Mouse (Mus musculus): ENCODE results near the gene Serinc4. TPM values are rescaled to one million over a fixed set of nuclear protein-coding genes. Genes with fewer than 3 reads are reported as not detected.

The Serinc4 gene
- total and polyA plus RNA-seq, 2 experiments from 2014 or later, result 1.5 to 1.8 TPM

DNA sequence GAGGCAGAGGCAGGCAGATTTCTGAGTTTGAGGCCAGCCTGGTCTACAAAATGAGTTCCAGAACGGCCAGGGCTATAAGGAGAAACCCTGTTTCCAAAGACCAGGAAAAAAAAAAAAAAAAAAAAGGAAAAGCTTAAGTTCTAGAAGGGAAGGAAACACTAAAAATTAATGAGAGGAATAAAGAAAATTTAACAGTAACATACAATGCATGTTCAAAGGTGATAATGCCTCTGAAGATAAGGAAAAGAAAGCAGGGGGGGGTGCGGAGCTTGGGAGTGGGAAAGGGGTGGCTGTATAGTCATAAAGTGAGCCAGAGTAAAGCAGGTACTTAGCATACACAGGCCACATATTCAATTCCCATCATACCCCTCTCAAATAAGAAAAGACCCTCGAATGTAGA lies 11.5 kb downstream of the Serinc4 start:
- TF ChIP-seq CTCF (IDR thresholded peaks at IDR 0.05), result no peak
- Histone ChIP-seq H3K4me3 (ENCODE audit: low read depth, low read length) (no peak overlapping the region), H3K27me3 (ENCODE audit: insufficient read depth, low read length) (peaks cover 8% of the 10 kb centered on the region; the same call in 1 of the 2 replicates), H3K27ac (ENCODE audit: low read depth, low read length) (no peak overlapping the region), H3K4me2 (ENCODE audit: low read depth, low read length, poor library complexity, severe bottlenecking) (no peak overlapping the region), H3K9me3 (ENCODE audit: low read length) (no peaks in the 10 kb centered on the region), H3K36me3 (ENCODE audit: insufficient read depth, low read length) (no peaks in the 10 kb centered on the region), H3K9ac (replicated peaks; ENCODE audit: low read length, poor library complexity, severe bottlenecking) (no peak overlapping the region), H3K4me1 (ENCODE audit: insufficient read depth, low read length) (0 out of 2 replicates have a peak, but pooled peaks cover 6% of the 10 kb centered on the region)
- ATAC-seq (ENCODE audit: low FRiP score) (no peak), DNase-seq (ENCODE audit: low spot score) (no peak)
- 85% methylated on average over 3 of the region's 3 CpGs for whole genome bisulfite sequencing

DNA sequence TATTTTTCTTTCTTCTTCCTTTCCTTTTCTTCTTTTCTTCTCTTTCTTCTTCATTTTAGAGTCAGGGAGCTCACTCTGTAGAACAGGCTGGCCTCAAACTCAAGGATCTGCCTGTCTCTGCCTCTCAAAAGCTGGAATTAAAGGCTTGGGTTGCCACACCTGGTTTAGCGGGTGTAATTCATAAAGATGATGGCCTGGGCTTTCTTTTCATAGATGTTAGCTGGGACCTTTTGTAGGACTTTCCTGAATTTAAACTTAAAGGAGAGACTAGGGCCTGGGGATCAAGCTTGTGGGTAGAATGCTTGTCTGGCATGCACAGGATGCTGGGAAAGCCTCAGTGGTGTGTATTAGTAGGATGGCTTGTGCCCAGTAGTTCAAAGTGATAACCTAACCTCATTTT lies 12.4 kb downstream of the Serinc4 start, which contains the start of gene Ell3:
TSS of gene Ell3 (minus strand) at position 101 of the 400 bp plus-strand sequence.
- DNase-seq (ENCODE audit: low spot score), result no peak
- ATAC-seq (ENCODE audit: low FRiP score), result no peak
- peaks cover 6% of the 10 kb centered on the region; the same call in 1 of the 2 replicates for H3K36me3 ChIP-seq (ENCODE audit: insufficient read depth, low read length)
- H3K4me3 ChIP-seq (ENCODE audit: low read depth, low read length), result no peak within 1 kb of the TSS
- H3K9ac ChIP-seq (replicated peaks; ENCODE audit: low read length, poor library complexity, severe bottlenecking), result no peak within 1 kb of the TSS
- no peak within 1 kb of the TSS for H3K4me2 ChIP-seq (ENCODE audit: low read depth, low read length, poor library complexity, severe bottlenecking)
- WGBS, result 90% methylated on average over 1 of the region's 1 CpGs
- no peak within 1 kb of the TSS for H3K27ac ChIP-seq (ENCODE audit: low read depth, low read length)
- no peak for TF ChIP-seq CTCF (IDR thresholded peaks at IDR 0.05)
- H3K4me1 ChIP-seq (ENCODE audit: insufficient read depth, low read length), result 0 out of 2 replicates have a peak, but pooled peaks cover 4% of the 10 kb centered on the region
- peaks cover 8% of the 10 kb centered on the region; the same call in 1 of the 2 replicates for H3K27me3 ChIP-seq (ENCODE audit: insufficient read depth, low read length)
- H3K9me3 ChIP-seq (ENCODE audit: low read length), result no peaks in the 10 kb centered on the region

DNA sequence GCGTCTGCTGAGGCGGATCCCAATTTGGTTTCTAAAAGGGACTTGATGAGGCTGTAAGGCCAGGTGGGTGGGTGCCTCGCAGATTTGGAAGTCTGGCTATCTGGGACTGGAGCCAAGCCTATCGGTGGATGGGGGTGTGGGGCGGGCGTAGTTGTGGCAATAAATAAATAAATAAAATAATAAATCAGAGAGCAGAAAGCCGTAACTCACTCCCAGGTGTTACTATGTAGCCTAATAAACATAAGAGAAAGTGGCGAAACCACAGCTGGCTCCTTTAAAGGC lies 13.6 kb downstream of the Serinc4 start:
- H3K9ac ChIP-seq (replicated peaks; ENCODE audit: low read length, poor library complexity, severe bottlenecking), result no peak overlapping the region; the same call in 1 of the 2 replicates
- 20% methylated on average over 8 of the region's 8 CpGs for WGBS

DNA sequence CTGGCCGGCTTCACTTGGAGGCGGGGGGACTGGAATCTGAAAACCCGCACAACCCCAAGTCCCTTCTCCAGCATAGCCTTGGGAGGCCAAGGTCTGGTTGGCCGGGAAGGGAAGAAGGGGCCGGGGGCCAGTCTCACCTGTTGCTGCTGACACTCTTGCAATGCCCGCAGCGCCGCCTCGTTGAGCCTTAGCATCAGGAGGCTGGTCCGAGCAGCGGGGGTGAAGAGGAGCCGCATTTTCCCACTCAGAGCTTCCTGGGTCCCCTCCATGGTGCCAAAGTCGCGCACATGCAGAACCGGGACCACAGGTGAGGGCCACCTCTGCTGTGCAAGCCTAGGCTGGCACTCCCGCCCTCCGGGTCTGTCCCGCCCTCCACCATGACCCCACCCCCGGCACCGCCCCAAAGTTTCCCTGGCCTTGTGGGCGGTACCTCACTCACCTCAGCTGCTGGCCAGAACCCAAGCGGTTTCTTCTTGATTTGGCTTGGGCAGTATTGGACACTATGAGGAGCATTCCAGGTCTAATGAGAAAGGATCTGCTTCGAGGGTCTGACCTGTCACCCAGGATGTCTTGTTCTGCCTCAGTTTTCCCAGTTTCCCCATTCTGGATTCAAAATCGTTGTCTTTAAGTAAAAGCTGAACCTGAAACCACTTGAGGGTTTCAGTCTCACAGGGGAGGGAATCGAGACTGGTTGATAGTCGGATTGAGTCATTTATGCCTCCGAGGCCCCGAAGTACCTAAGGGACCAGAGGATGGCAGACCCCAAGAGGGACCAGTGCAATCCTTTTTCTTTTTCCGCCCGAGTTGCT lies 14.1 kb downstream of the Serinc4 start:
- WGBS, result 4% methylated on average over 30 of the region's 30 CpGs
- TF ChIP-seq CTCF (IDR thresholded peaks at IDR 0.05), result no peak
- no peak for DNase-seq (ENCODE audit: low spot score)

More for the DNA sequence above, 13.6 kb downstream of the Serinc4 start:
- Histone ChIP-seq H3K36me3 (ENCODE audit: insufficient read depth, low read length) (peaks cover 11% of the 10 kb centered on the region), H3K27me3 (ENCODE audit: insufficient read depth, low read length) (peaks cover 8% of the 10 kb centered on the region; the same call in 1 of the 2 replicates), H3K9me3 (ENCODE audit: low read length) (no peaks in the 10 kb centered on the region), H3K27ac (ENCODE audit: low read depth, low read length) (no peak overlapping the region), H3K4me3 (ENCODE audit: low read depth, low read length) (peak overlapping the region; percentile 19; the same call in 1 of the 2 replicates), H3K4me2 (ENCODE audit: low read depth, low read length, poor library complexity, severe bottlenecking) (peak overlapping the region; percentile 47), H3K4me1 (ENCODE audit: insufficient read depth, low read length) (0 out of 2 replicates have a peak, but pooled peaks cover 4% of the 10 kb centered on the region)
- no peak for ATAC-seq (ENCODE audit: low FRiP score)
- TF ChIP-seq CTCF (IDR thresholded peaks at IDR 0.05), result no peak
- no peak for DNase-seq (ENCODE audit: low spot score)

DNA sequence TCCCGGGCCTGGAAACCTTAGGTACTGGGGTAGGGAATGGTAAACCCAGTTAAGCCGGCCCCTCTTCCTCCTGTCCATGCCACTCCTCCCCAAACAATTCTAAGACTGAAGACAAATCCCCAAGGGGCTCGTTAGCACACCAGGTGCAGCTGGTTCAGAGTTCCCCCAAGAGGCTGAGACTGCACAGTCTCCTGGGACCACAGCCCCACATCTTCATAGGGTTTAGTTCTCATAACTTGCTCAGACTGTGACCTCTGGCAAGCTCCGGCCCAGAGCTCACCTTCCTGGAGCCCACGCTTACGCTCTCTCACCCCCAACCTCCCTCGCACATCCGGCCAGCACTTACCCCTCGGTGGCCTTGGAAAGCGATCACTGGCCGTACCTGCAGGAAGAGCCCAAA lies 14.8 kb downstream of the Serinc4 start:
- Histone ChIP-seq H3K4me3 (ENCODE audit: low read depth, low read length) (peak overlapping the region; percentile 19; the same call in 1 of the 2 replicates), H3K36me3 (ENCODE audit: insufficient read depth, low read length) (peaks cover 21% of the 10 kb centered on the region), H3K4me1 (ENCODE audit: insufficient read depth, low read length) (0 out of 2 replicates have a peak, but pooled peaks cover 4% of the 10 kb centered on the region), H3K9me3 (ENCODE audit: low read length) (no peaks in the 10 kb centered on the region), H3K4me2 (ENCODE audit: low read depth, low read length, poor library complexity, severe bottlenecking) (peak overlapping the region; percentile 47), H3K27ac (ENCODE audit: low read depth, low read length) (no peak overlapping the region), H3K27me3 (ENCODE audit: insufficient read depth, low read length) (peaks cover 8% of the 10 kb centered on the region; the same call in 1 of the 2 replicates), H3K9ac (replicated peaks; ENCODE audit: low read length, poor library complexity, severe bottlenecking) (no peak overlapping the region)
- no peak for ATAC-seq (ENCODE audit: low FRiP score)
- TF ChIP-seq CTCF (IDR thresholded peaks at IDR 0.05), result no peak
- DNase-seq (ENCODE audit: low spot score), result no peak
- WGBS, result 11% methylated on average over 11 of the region's 11 CpGs

More for the DNA sequence above, 14.1 kb downstream of the Serinc4 start:
- peaks cover 17% of the 10 kb centered on the region for H3K36me3 ChIP-seq (ENCODE audit: insufficient read depth, low read length)
- H3K9ac ChIP-seq (replicated peaks; ENCODE audit: low read length, poor library complexity, severe bottlenecking), result no peak overlapping the region; the same call in 1 of the 2 replicates
- H3K9me3 ChIP-seq (ENCODE audit: low read length), result no peaks in the 10 kb centered on the region
- H3K4me2 ChIP-seq (ENCODE audit: low read depth, low read length, poor library complexity, severe bottlenecking), result peak overlapping the region; percentile 47
- H3K27me3 ChIP-seq (ENCODE audit: insufficient read depth, low read length), result peaks cover 8% of the 10 kb centered on the region; the same call in 1 of the 2 replicates
- H3K4me3 ChIP-seq (ENCODE audit: low read depth, low read length), result peak overlapping the region; percentile 19
- ATAC-seq (ENCODE audit: low FRiP score), result no peak
- no peak overlapping the region for H3K27ac ChIP-seq (ENCODE audit: low read depth, low read length)
- 0 out of 2 replicates have a peak, but pooled peaks cover 4% of the 10 kb centered on the region for H3K4me1 ChIP-seq (ENCODE audit: insufficient read depth, low read length)

Data from midbrain, postnatal 0 days (tissue).